30 mouse cellular contexts compared by ENCODE assay signal in genomic region chr14:27373498-27373897, GRCm38 (mm10).
"Had no signal": no experiment of that assay in that cellular context is flagged by ENCODE, and none has a peak within 500 bp of the region (broad histone marks: within the 10 kb centered on the region; RNA-seq: fewer than 3 reads in every experiment).

No protein-coding gene starts in this region.

- ATAC-seq: liver, embryonic 12.5 days; liver, postnatal 0 days; lung, postnatal 0 days; midbrain, embryonic 13.5 days; midbrain, embryonic 15.5 days; midbrain, embryonic 16.5 days had no signal

- H3K9ac ChIP-seq: limb, embryonic 12.5 days; limb, embryonic 13.5 days; limb, embryonic 15.5 days; liver, embryonic 12.5 days; liver, embryonic 13.5 days; liver, embryonic 14.5 days; liver, embryonic 15.5 days; liver, postnatal 0 days; lung, embryonic 14.5 days; lung, embryonic 15.5 days; midbrain, embryonic 12.5 days; midbrain, embryonic 13.5 days; midbrain, embryonic 15.5 days had no signal

- H3K9me3 ChIP-seq: limb, embryonic 10.5 days; limb, embryonic 12.5 days; limb, embryonic 13.5 days; limb, embryonic 15.5 days; liver, embryonic 12.5 days; liver, embryonic 13.5 days; liver, embryonic 15.5 days; lung, embryonic 15.5 days; megakaryocyte, embryonic 14.5 days; midbrain, embryonic 10.5 days; midbrain, embryonic 12.5 days; midbrain, embryonic 13.5 days; midbrain, embryonic 15.5 days had no signal

- H3K27ac ChIP-seq: limb, embryonic 10.5 days; limb, embryonic 12.5 days; limb, embryonic 13.5 days; limb, embryonic 15.5 days; liver, embryonic 12.5 days; liver, embryonic 13.5 days; liver, embryonic 14.5 days; liver, embryonic 15.5 days; lung, embryonic 15.5 days; macrophage; midbrain, embryonic 10.5 days; midbrain, embryonic 12.5 days; midbrain, embryonic 13.5 days; midbrain, embryonic 15.5 days had no signal

- H3K36me3 ChIP-seq: limb, embryonic 10.5 days; limb, embryonic 12.5 days; limb, embryonic 13.5 days; limb, embryonic 15.5 days; liver, embryonic 12.5 days; liver, embryonic 13.5 days; liver, embryonic 15.5 days; lung, embryonic 15.5 days; midbrain, embryonic 10.5 days; midbrain, embryonic 12.5 days; midbrain, embryonic 13.5 days; midbrain, embryonic 15.5 days had no signal

- H3K4me1 ChIP-seq: liver, embryonic 15.5 days; lung, embryonic 15.5 days; midbrain, embryonic 12.5 days; midbrain, embryonic 13.5 days; midbrain, embryonic 15.5 days had no signal

- H3K4me2 ChIP-seq: limb, embryonic 12.5 days; limb, embryonic 13.5 days; limb, embryonic 15.5 days; liver, embryonic 11.5 days; liver, embryonic 12.5 days; liver, embryonic 13.5 days; liver, embryonic 15.5 days; lung, embryonic 14.5 days; lung, embryonic 15.5 days; midbrain, embryonic 11.5 days; midbrain, embryonic 12.5 days; midbrain, embryonic 13.5 days; midbrain, embryonic 15.5 days had no signal

- H3K27me3 ChIP-seq: limb, embryonic 12.5 days; limb, embryonic 13.5 days; limb, embryonic 15.5 days; liver, embryonic 12.5 days; liver, embryonic 13.5 days; liver, embryonic 15.5 days; lung, embryonic 15.5 days; megakaryocyte, embryonic 14.5 days; midbrain, embryonic 12.5 days; midbrain, embryonic 13.5 days; midbrain, embryonic 15.5 days had no signal

- H3K4me3 ChIP-seq: limb, embryonic 10.5 days; limb, embryonic 12.5 days; limb, embryonic 13.5 days; limb, embryonic 15.5 days; liver, embryonic 12.5 days; liver, embryonic 13.5 days; liver, embryonic 15.5 days; lung, embryonic 15.5 days; megakaryocyte, embryonic 14.5 days; midbrain, embryonic 10.5 days; midbrain, embryonic 12.5 days; midbrain, embryonic 13.5 days; midbrain, embryonic 15.5 days had no signal

- DNase-seq: left cerebral cortex, postnatal 4 days; liver; liver, embryonic 13.5 days; liver, postnatal 0 days; lung, adult 18-20 months; lung, adult 2 months; lung, embryonic 14.5 days; lung, postnatal 10 days; lung, postnatal 14 days; lung, postnatal 36 days; lung, postnatal 4 days; midbrain, embryonic 14.5 days had no signal
